Mouse (Mus musculus) limb, embryonic 14.5 days (tissue): ENCODE data around the gene Eif3d. TPM values are rescaled to one million over a fixed set of nuclear protein-coding genes. Genes with fewer than 3 reads are reported as not detected.
A peak's percentile ranks its signal among the peaks of the same experiment; 100 is the strongest.
"Not testable (repeated sequence)": the region's sequence is repeated elsewhere in the genome, so short reads cannot be mapped to it uniquely, and the experiment has no call there.

Experiments
- ATAC-seq: fragments of 200-750 bp; cut with Nextera tagmentation; 2 replicates; pipeline ENCODE4 v1.8.0; 2017; ENCODE audit warnings: low read depth, moderate number of reproducible peaks, moderate TSS enrichment; ENCODE audit not compliant: low FRiP score
- DNase-seq: peaks from one replicate; pipeline ENCODE4 v3.0.0-alpha.2; 2015; ENCODE audit warnings: low spot score
- H3K27ac ChIP-seq: fragments of 300-500 bp; sonication (generic); replicated peaks from 2 replicates; pipeline ENCODE4 v1.5.1; 2014; ENCODE audit warnings: low read depth, mild to moderate bottlenecking, low read length, moderate library complexity, mixed read lengths
- H3K27me3 ChIP-seq: fragments of 300-500 bp; sonication (generic); 2 replicates; pipeline ENCODE4 v1.6.1; 2014; ENCODE audit warnings: low read length, mixed read lengths; ENCODE audit not compliant: control insufficient read depth, insufficient read depth
- H3K36me3 ChIP-seq: fragments of 300-500 bp; sonication (generic); 2 replicates; pipeline ENCODE4 v1.6.1; 2014; ENCODE audit warnings: mild to moderate bottlenecking, low read length, moderate library complexity, mixed read lengths; ENCODE audit not compliant: control insufficient read depth, insufficient read depth
- H3K4me1 ChIP-seq: fragments of 300-500 bp; sonication (generic); 2 replicates; pipeline ENCODE4 v1.6.1; 2014; ENCODE audit warnings: antibody characterized with exemption, low read length, mixed read lengths; ENCODE audit not compliant: control insufficient read depth, insufficient read depth
- H3K4me2 ChIP-seq: fragments of 300-500 bp; sonication (generic); replicated peaks from 2 replicates; pipeline ENCODE4 v1.6.1; 2014; ENCODE audit warnings: low read depth, mild to moderate bottlenecking, low read length, moderate library complexity; ENCODE audit not compliant: severe bottlenecking
- H3K4me3 ChIP-seq: fragments of 300-500 bp; sonication (generic); replicated peaks from 2 replicates; pipeline ENCODE4 v1.5.1; 2014; ENCODE audit warnings: low read length
- H3K9ac ChIP-seq: fragments of 300-500 bp; sonication (generic); 2 replicates; pipeline ENCODE4 v1.6.1; 2014; ENCODE audit warnings: mild to moderate bottlenecking, low read depth, low read length, moderate library complexity; ENCODE audit not compliant: severe bottlenecking
- H3K9me3 ChIP-seq: fragments of 300-500 bp; sonication (generic); 2 replicates; pipeline ENCODE4 v1.6.1; 2016; ENCODE audit warnings: low read length; ENCODE audit not compliant: control insufficient read depth
- POLR2A ChIP-seq: fragments of 200-500 bp; IDR thresholded peaks from 2 replicates; pipeline ENCODE4 v1.8.0; 2012; ENCODE audit warnings: inconsistent platforms, mild to moderate bottlenecking, moderate library complexity, borderline replicate concordance; ENCODE audit not compliant: insufficient read depth, insufficient read length; ENCODE audit errors: extremely low read depth
- WGBS: fragments of 180-500 bp; shearing (Covaris S2); extraction: QIAGEN DNeasy Blood & Tissue Kit; methylation state at CpG from one replicate; pipeline ENCODE4 v1.1.7; 2014; 5-methylcytosine and 5-hydroxymethylcytosine counted together
- polyA plus RNA-seq, 2 experiments: library from polyadenylated mRNA; depleted of rRNA in 1 of 2; stranded (reverse) in 1 of 2; unstranded in 1 of 2; fragments of >200 nt; fragmentation: Nextera tagmentation in 1 of 2; extraction: Ambion mirVana in 1 of 2; gene quantifications; 2 replicates each; pipeline versions ENCODE4 v1.2.1 to v1.2.3; 2012 to 2014

The Eif3d gene
- 198 and 204 TPM in 2 replicates for polyA plus RNA-seq (2012; rRNA removed)
- 177 and 188 TPM in 2 replicates for polyA plus RNA-seq (2014; fragmentation: Nextera tagmentation; extraction: Ambion mirVana)

GRCm38 (mm10) chr15:77970470-77971292 lies at the start of gene Eif3d:
Eif3d (minus strand) TSS chr15:77970813.
- Histone ChIP-seq H3K4me2 (peak within 1 kb of the TSS; percentile 79), H3K36me3 (peaks cover 31% of the 10 kb centered on the region), H3K9ac (peak within 1 kb of the TSS; percentile 82), H3K9me3 (no peaks in the 10 kb centered on the region), H3K27ac (peak within 1 kb of the TSS; percentile 99), H3K4me1 (peaks cover 8% of the 10 kb centered on the region), H3K4me3 (peak within 1 kb of the TSS; percentile 64), H3K27me3 (no peaks in the 10 kb centered on the region)
- DNase-seq (peak; percentile 98), ATAC-seq (peak; percentile 88)
- WGBS = under 1% methylated on average over 71 of the region's 72 CpGs
- peak; percentile 96 for TF ChIP-seq POLR2A

- 97% methylated on average over 1 of the region's 1 CpGs for WGBS
Observed at GRCm38 (mm10) chr15:78014046-78014445, 43.4 kb upstream of the Eif3d start.

GRCm38 (mm10) chr15:78008206-78008605 lies 37.6 kb upstream of the Eif3d start:
- H3K4me3 ChIP-seq, H3K9me3 ChIP-seq, ATAC-seq, H3K36me3 ChIP-seq, H3K4me1 ChIP-seq, H3K4me2 ChIP-seq, H3K9ac ChIP-seq, DNase-seq, H3K27ac ChIP-seq, H3K27me3 ChIP-seq: not testable (repeated sequence)
- WGBS = 93% methylated on average over 8 of the region's 8 CpGs

More at GRCm38 (mm10) chr15:78014046-78014445, 43.4 kb upstream of the Eif3d start:
- Histone ChIP-seq H3K4me3 (no peak overlapping the region), H3K36me3 (no peaks in the 10 kb centered on the region), H3K27me3 (no peaks in the 10 kb centered on the region), H3K4me1 (no peaks in the 10 kb centered on the region), H3K27ac (no peak overlapping the region), H3K9me3 (no peaks in the 10 kb centered on the region), H3K4me2 (no peak overlapping the region), H3K9ac (no peak overlapping the region)
- no peak for TF ChIP-seq POLR2A
- ATAC-seq (no peak), DNase-seq (no peak)

GRCm38 (mm10) chr15:78003929-78004328 lies 33.3 kb upstream of the Eif3d start:
- no peak for TF ChIP-seq POLR2A
- H3K27me3 ChIP-seq = no peaks in the 10 kb centered on the region
- no peak overlapping the region for H3K4me2 ChIP-seq
- H3K9me3 ChIP-seq = no peaks in the 10 kb centered on the region
- ATAC-seq (no peak), DNase-seq (no peak)
- H3K27ac ChIP-seq = no peak overlapping the region
- no peak overlapping the region for H3K4me3 ChIP-seq
- WGBS = 52% methylated on average over 9 of the region's 9 CpGs
- H3K36me3 ChIP-seq = no peaks in the 10 kb centered on the region
- H3K9ac ChIP-seq = no peak overlapping the region
- H3K4me1 ChIP-seq = no peaks in the 10 kb centered on the region

- Histone ChIP-seq H3K4me1 (no peaks in the 10 kb centered on the region), H3K9me3 (no peaks in the 10 kb centered on the region), H3K27me3 (no peaks in the 10 kb centered on the region), H3K9ac (no peak overlapping the region), H3K4me2 (no peak overlapping the region), H3K36me3 (no peaks in the 10 kb centered on the region), H3K27ac (no peak overlapping the region), H3K4me3 (no peak overlapping the region)
- no peak for DNase-seq
- 23% methylated on average over 5 of the region's 5 CpGs for WGBS
- no peak for TF ChIP-seq POLR2A
- no peak for ATAC-seq
Observed at GRCm38 (mm10) chr15:78001400-78001799, 30.8 kb upstream of the Eif3d start.

- ATAC-seq (no peak), DNase-seq (no peak)
- Histone ChIP-seq H3K36me3 (no peaks in the 10 kb centered on the region), H3K9me3 (no peaks in the 10 kb centered on the region), H3K4me1 (no peaks in the 10 kb centered on the region), H3K27ac (no peak overlapping the region), H3K27me3 (no peaks in the 10 kb centered on the region), H3K4me3 (no peak overlapping the region), H3K9ac (no peak overlapping the region), H3K4me2 (no peak overlapping the region)
- 65% methylated on average over 5 of the region's 5 CpGs for WGBS
- no peak for TF ChIP-seq POLR2A
Observed at GRCm38 (mm10) chr15:77988541-77988940, 17.9 kb upstream of the Eif3d start.
